Mouse (Mus musculus) liver, embryonic 15.5 days (tissue): ENCODE measurements around the gene Rbm17. TPM values are rescaled to one million over a fixed set of nuclear protein-coding genes. Genes with fewer than 3 reads are reported as not detected.

ENCODE experiments used
- ATAC-seq: fragments of 200-750 bp; cut with Nextera tagmentation; 2 replicates; pipeline ENCODE4 v1.8.0; 2017; ENCODE audit warnings: moderate number of reproducible peaks, mild to moderate bottlenecking, moderate library complexity; ENCODE audit not compliant: insufficient read depth
- H3K27ac ChIP-seq: fragments of 300-500 bp; sonication (generic); replicated peaks from 2 replicates; pipeline ENCODE4 v1.5.1; 2015; ENCODE audit warnings: mild to moderate bottlenecking, inconsistent platforms
- H3K27me3 ChIP-seq: fragments of 300-500 bp; sonication (generic); 2 replicates; pipeline ENCODE4 v1.6.1; 2015; ENCODE audit warnings: mild to moderate bottlenecking, inconsistent platforms
- H3K36me3 ChIP-seq: fragments of 300-500 bp; sonication (generic); replicated peaks from 2 replicates; pipeline ENCODE4 v1.6.1; 2015; ENCODE audit warnings: moderate library complexity, mild to moderate bottlenecking, inconsistent platforms
- H3K4me1 ChIP-seq: fragments of 300-500 bp; sonication (generic); replicated peaks from 2 replicates; pipeline ENCODE4 v1.6.1; 2015; ENCODE audit warnings: inconsistent platforms
- H3K4me2 ChIP-seq: fragments of 300-500 bp; sonication (generic); 2 replicates; pipeline ENCODE4 v1.6.1; 2015; ENCODE audit warnings: moderate library complexity, mild to moderate bottlenecking, inconsistent platforms
- H3K4me3 ChIP-seq: fragments of 300-500 bp; sonication (generic); replicated peaks from 2 replicates; pipeline ENCODE4 v1.5.1; 2015; ENCODE audit warnings: mild to moderate bottlenecking, inconsistent platforms
- H3K9ac ChIP-seq: fragments of 300-500 bp; sonication (generic); 2 replicates; pipeline ENCODE4 v1.6.1; 2015; ENCODE audit warnings: moderate library complexity, mild to moderate bottlenecking, inconsistent platforms
- H3K9me3 ChIP-seq: fragments of 300-500 bp; sonication (generic); replicated peaks from 2 replicates; pipeline ENCODE4 v1.6.1; 2016; ENCODE audit warnings: inconsistent platforms
- WGBS: fragments of 180-500 bp; shearing (Covaris S2); methylation state at CpG from one replicate; pipeline ENCODE4 v1.1.7; 2015; ENCODE audit warnings: mixed read lengths; ENCODE audit not compliant: insufficient replicate concordance; 5-methylcytosine and 5-hydroxymethylcytosine counted together
- polyA plus RNA-seq: library from polyadenylated mRNA; unstranded; fragments of >200 nt; fragmentation: Nextera tagmentation; extraction: Ambion mirVana; gene quantifications from 2 replicates; pipeline ENCODE4 v1.2.1, GENCODE M21; 2015

The Rbm17 gene
- polyA plus RNA-seq, 1 experiment from 2014 or later: 52.4 TPM

DNA sequence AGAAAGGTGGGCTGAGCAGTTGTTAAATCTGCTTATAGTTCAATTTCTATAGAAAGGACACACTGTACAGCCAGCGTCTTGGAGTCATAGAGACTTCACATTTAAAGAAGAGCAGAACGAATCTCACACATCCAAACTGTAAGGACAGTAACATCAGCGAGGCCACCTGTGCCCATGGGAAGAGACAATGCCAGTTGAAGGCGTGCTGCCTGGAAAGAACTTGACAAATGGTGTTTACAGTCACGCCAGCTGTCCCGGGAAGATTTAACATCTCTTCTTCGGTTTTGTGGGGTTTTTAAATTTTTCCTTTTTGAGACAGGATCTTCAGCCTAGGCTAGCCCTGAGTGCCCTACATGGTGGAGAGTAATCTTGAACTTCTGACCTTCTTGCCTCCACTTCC, 45.3 kb downstream of the Rbm17 start:
- Histone ChIP-seq H3K9ac (no peak overlapping the region), H3K27ac (no peak overlapping the region), H3K4me3 (no peak overlapping the region), H3K4me2 (no peak overlapping the region), H3K4me1 (no peaks in the 10 kb centered on the region; the same call in 1 of the 2 replicates), H3K36me3 (no peaks in the 10 kb centered on the region), H3K9me3 (no peaks in the 10 kb centered on the region), H3K27me3 (peaks cover 12% of the 10 kb centered on the region)
- 62% methylated on average over 7 of the region's 7 CpGs for WGBS
- ATAC-seq: no peak

DNA sequence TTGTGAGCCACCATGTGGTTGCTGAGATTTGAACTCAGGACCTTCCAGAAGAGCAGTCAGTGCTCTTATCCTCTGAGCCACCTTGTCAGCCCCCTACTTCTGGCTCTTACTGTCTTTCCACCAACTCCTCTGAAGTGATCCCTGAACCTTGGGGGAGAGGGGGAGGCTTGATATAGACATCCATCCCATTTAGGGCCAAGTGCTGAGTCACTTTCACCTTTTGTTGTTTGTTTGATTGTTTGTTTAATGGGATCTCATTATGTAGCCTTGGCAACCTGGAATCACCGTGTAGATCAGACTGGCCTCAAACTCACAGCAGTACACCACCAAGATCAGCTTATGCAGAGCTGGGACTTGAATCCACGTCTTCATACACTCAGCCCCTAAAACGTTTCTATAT, 46.7 kb downstream of the Rbm17 start:
- Histone ChIP-seq H3K36me3 (no peaks in the 10 kb centered on the region), H3K27me3 (peaks cover 26% of the 10 kb centered on the region), H3K9ac (no peak overlapping the region), H3K9me3 (no peaks in the 10 kb centered on the region), H3K4me2 (no peak overlapping the region), H3K4me3 (no peak overlapping the region), H3K27ac (no peak overlapping the region), H3K4me1 (peaks cover 6% of the 10 kb centered on the region)
- WGBS: 51% methylated on average over 3 of the region's 3 CpGs
- ATAC-seq: no peak

DNA sequence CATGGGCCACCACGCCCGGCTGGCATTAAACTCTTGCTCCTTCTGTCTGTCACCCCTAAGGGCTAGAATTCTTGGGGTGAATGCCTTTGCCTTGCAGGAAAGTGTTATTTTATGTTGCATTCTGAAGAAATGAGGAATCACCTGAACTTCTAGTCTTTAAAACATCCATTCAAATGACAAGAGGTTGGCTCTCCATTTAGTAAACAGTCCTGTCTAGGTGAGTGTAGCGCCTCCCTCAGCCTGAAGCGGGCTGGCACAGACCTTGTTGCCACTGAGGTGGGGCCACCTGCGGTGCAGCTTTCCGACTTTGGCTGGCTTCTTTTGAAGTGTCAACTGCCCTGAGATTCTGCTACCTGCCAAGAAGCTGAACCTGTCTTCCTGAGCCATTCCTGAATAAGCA, 48.6 kb downstream of the Rbm17 start:
- no peak for ATAC-seq
- H3K4me2 ChIP-seq: no peak overlapping the region
- H3K36me3 ChIP-seq: no peaks in the 10 kb centered on the region
- no peak overlapping the region for H3K27ac ChIP-seq
- WGBS: 72% methylated on average over 6 of the region's 6 CpGs
- no peak overlapping the region for H3K9ac ChIP-seq
- H3K9me3 ChIP-seq: no peaks in the 10 kb centered on the region
- H3K27me3 ChIP-seq: peaks cover 28% of the 10 kb centered on the region
- peaks cover 6% of the 10 kb centered on the region for H3K4me1 ChIP-seq
- no peak overlapping the region for H3K4me3 ChIP-seq

- Histone ChIP-seq H3K27ac (peak within 1 kb of the TSS; percentile 65), H3K4me3 (peak within 1 kb of the TSS; percentile 58), H3K4me1 (peaks cover 6% of the 10 kb centered on the region), H3K4me2 (peak within 1 kb of the TSS; percentile 78), H3K9me3 (no peaks in the 10 kb centered on the region), H3K36me3 (no peaks in the 10 kb centered on the region), H3K9ac (peak within 1 kb of the TSS; percentile 39), H3K27me3 (peaks cover 28% of the 10 kb centered on the region)
- ATAC-seq: peak; percentile 64
- WGBS: 2% methylated on average over 67 of the region's 67 CpGs
These were observed 50.2 kb downstream of the Rbm17 start, which contains the start of gene Pfkfb3 for GRCm38 (mm10) chr2:11553471-11554400. Gene Pfkfb3 (minus strand): TSS chr2:11554077.

DNA sequence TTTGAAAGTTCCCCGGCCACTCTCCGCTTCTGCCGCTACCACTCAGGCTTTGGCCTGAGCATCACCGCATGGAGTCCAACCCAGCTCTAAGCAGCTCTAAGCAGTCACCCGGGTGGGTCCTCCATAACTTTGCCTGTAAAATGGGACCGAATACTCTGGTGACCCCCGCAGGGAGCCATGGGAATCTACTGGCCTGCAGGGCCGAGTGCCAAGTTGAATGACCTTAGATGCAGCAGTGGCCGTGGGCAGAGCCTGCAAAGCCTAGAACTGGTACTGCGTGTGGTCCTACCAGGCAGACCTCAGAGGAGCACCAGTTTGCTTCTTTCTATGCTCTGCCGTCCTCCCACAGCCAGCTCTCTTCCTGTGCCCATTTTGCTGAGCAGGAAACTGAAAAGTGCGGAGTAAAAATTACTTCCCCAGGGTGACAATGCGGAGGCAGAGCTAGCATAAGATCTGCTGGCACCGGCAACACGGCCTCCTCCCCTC, 50.9 kb downstream of the Rbm17 start:
- ATAC-seq: no peak
- no peaks in the 10 kb centered on the region for H3K36me3 ChIP-seq
- H3K9ac ChIP-seq: peak overlapping the region; percentile 39; the same call in 1 of the 2 replicates
- peak overlapping the region; percentile 78 for H3K4me2 ChIP-seq
- peak overlapping the region; percentile 58 for H3K4me3 ChIP-seq
- H3K9me3 ChIP-seq: no peaks in the 10 kb centered on the region
- H3K27me3 ChIP-seq: peaks cover 28% of the 10 kb centered on the region
- H3K27ac ChIP-seq: peak overlapping the region; percentile 65
- peaks cover 6% of the 10 kb centered on the region for H3K4me1 ChIP-seq
- 3% methylated on average over 15 of the region's 15 CpGs for WGBS

DNA sequence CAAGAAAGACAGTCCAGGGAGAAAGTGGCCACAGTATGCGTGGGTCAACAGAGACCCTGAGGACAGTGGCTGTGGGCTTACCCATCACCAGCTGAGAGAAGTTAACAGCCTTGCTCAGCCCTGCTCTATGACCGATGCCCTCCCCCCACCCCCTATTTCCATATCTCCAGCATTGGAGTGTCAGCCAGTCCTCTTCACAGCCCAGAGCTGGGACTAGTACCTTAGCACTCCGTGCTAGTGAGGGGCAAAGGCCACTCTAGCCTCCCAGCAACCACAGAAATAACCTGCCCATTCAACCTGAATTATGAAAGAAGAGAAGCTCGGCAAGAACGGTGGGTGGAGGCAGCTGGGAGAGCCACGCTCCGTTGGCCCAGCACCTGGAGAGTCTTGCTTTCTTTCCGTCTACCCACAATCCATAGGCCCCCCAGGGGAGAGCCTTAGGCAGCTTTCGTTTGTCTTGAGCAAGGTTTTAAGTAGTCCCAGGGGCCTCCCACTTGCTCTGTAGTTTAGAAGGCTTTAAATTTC, 51.6 kb downstream of the Rbm17 start:
- Histone ChIP-seq H3K4me2 (peak overlapping the region; percentile 78), H3K9ac (0 out of 2 replicates have a peak overlapping the region, but pooled peaks have one; percentile 39), H3K9me3 (no peaks in the 10 kb centered on the region), H3K36me3 (no peaks in the 10 kb centered on the region), H3K4me1 (peaks cover 6% of the 10 kb centered on the region), H3K27me3 (peaks cover 28% of the 10 kb centered on the region), H3K4me3 (peak overlapping the region; percentile 58), H3K27ac (no peak overlapping the region)
- WGBS: 11% methylated on average over 9 of the region's 9 CpGs
- ATAC-seq: peak; percentile 26; the same call in 1 of the 2 replicates

DNA sequence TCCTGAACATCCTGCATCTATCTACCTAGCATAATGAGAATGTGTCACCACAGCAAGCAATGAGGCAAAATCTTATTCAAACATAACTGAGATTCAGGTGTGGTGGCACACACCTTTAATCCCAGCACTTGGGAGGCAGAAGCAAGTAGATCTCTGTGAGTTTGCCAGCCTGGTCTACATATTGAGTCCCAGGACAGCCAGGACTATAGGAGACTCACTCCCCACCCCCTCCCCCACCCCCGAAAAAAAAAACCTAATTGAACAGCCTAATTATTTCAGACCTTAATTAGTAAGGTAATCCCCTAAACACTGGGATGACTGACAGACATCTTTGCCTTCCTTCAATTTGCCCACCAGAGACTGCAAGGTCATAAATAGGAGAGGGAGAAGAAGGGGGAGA, 52.2 kb downstream of the Rbm17 start:
- Histone ChIP-seq H3K27me3 (peaks cover 28% of the 10 kb centered on the region), H3K4me2 (peak overlapping the region; percentile 78; the same call in 1 of the 2 replicates), H3K9me3 (no peaks in the 10 kb centered on the region), H3K36me3 (no peaks in the 10 kb centered on the region), H3K9ac (no peak overlapping the region), H3K4me3 (no peak overlapping the region), H3K27ac (no peak overlapping the region), H3K4me1 (peaks cover 6% of the 10 kb centered on the region)
- ATAC-seq: no peak
- WGBS: 23% methylated on average over 1 of the region's 1 CpGs

GRCm38 (mm10) chr2:11548508-11548907, 55.4 kb downstream of the Rbm17 start:
- H3K4me2 ChIP-seq: peak overlapping the region; percentile 8; the same call in 1 of the 2 replicates
- no peaks in the 10 kb centered on the region for H3K9me3 ChIP-seq
- no peak for ATAC-seq
- H3K27me3 ChIP-seq: peaks cover 15% of the 10 kb centered on the region
- H3K36me3 ChIP-seq: no peaks in the 10 kb centered on the region
- no peak overlapping the region for H3K4me3 ChIP-seq
- H3K4me1 ChIP-seq: peaks cover 32% of the 10 kb centered on the region
- peak overlapping the region; percentile 62 for H3K27ac ChIP-seq
- no peak overlapping the region for H3K9ac ChIP-seq
- 28% methylated on average over 10 of the region's 10 CpGs for WGBS

- Histone ChIP-seq H3K4me1 (peaks cover 26% of the 10 kb centered on the region), H3K4me3 (no peak overlapping the region), H3K9me3 (no peaks in the 10 kb centered on the region), H3K27me3 (peaks cover 6% of the 10 kb centered on the region), H3K27ac (0 out of 2 replicates have a peak overlapping the region, but pooled peaks have one; percentile 25), H3K4me2 (no peak overlapping the region), H3K36me3 (no peaks in the 10 kb centered on the region), H3K9ac (no peak overlapping the region)
- ATAC-seq: no peak
- WGBS: 16% methylated on average over 2 of the region's 2 CpGs
These were observed 56.3 kb downstream of the Rbm17 start for GRCm38 (mm10) chr2:11547609-11548008.

DNA sequence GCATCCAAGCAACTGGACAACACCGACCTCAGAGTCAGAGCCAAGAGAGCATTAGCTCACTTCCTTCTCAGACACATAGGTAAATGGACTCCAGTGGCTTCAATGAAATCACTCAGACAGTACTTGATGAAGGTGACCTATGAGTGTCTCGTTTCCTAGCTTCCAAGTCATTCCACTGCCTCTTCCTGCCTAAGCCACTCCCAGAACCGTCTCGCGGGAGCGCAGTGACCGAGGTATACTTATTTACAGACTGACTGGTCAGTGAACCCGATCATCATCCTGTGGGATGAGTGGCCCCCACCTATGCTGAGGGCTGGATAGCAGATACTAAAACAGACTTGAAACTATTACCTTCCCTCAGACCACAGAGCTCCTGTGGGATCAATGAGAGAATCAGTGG, 57.9 kb downstream of the Rbm17 start:
- ATAC-seq: no peak
- Histone ChIP-seq H3K36me3 (no peaks in the 10 kb centered on the region), H3K4me2 (no peak overlapping the region), H3K9me3 (no peaks in the 10 kb centered on the region), H3K4me3 (no peak overlapping the region), H3K27ac (no peak overlapping the region), H3K4me1 (peaks cover 26% of the 10 kb centered on the region; the same call in 1 of the 2 replicates), H3K9ac (no peak overlapping the region), H3K27me3 (no peaks in the 10 kb centered on the region)
- 64% methylated on average over 8 of the region's 8 CpGs for WGBS

DNA sequence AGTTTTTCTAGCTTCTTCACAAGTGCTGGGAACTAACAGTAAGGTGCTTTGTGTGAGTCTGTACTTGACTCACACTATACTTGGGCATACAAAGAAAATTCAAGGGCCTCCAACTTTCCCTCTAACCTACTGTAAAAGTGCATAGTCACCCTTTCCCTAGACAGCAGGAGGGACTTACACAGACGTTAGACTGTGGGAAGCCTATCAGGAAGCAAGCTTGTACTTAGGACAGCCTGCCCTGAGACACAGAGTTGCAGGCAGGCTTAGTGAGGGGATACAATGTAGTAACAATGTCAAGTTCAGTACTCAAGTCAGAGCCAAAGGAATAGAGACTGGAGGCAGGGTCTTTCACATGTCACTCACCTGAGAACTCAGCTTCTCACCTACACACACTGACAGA, 58.6 kb downstream of the Rbm17 start:
- ATAC-seq: peak; percentile 20; the same call in 1 of the 2 replicates
- H3K4me1 ChIP-seq: peaks cover 26% of the 10 kb centered on the region; the same call in 1 of the 2 replicates
- no peaks in the 10 kb centered on the region for H3K27me3 ChIP-seq
- no peaks in the 10 kb centered on the region for H3K9me3 ChIP-seq
- H3K36me3 ChIP-seq: no peaks in the 10 kb centered on the region
- no peak overlapping the region for H3K4me2 ChIP-seq
- 7% methylated on average over 1 of the region's 1 CpGs for WGBS
- H3K4me3 ChIP-seq: no peak overlapping the region
- no peak overlapping the region for H3K9ac ChIP-seq
- H3K27ac ChIP-seq: no peak overlapping the region; the same call in 1 of the 2 replicates
